ENCODE assay signal across 10 mouse cellular contexts in genomic region chr7:115866698-115867500, GRCm38 (mm10).
DNase-seq lines count a peak whose midpoint lies in the region; ATAC-seq lines count a peak whose summit lies in the region.
"Had no signal": no experiment of that assay in that cellular context is flagged by ENCODE, and none has a peak within 500 bp of the region (broad histone marks: within the 10 kb centered on the region; RNA-seq: fewer than 3 reads in every experiment).

No protein-coding gene starts in this region.

- H3K27ac ChIP-seq in hindbrain, embryonic 10.5 days = peak overlapping the region; percentile 71
- H3K27ac ChIP-seq in hindbrain, embryonic 16.5 days (ENCODE audit: low read depth, low read length) = no peak overlapping the region
- peak overlapping the region; percentile 61 for H3K27ac ChIP-seq in embryonic facial prominence, embryonic 10.5 days (replicated peaks)
- peak overlapping the region; percentile 88 for H3K27ac ChIP-seq in intestine, embryonic 16.5 days (ENCODE audit: low read length)
- no peak overlapping the region; the same call in 1 of the 2 replicates for H3K27ac ChIP-seq in liver, embryonic 12.5 days
- H3K27ac ChIP-seq: hindbrain, embryonic 15.5 days; liver, embryonic 14.5 days had no signal

- H3K9me3 ChIP-seq in hindbrain, embryonic 10.5 days = no peaks in the 10 kb centered on the region
- H3K9me3 ChIP-seq in hindbrain, embryonic 16.5 days (ENCODE audit: control insufficient read depth, low read length) = no peaks in the 10 kb centered on the region
- no peaks in the 10 kb centered on the region for H3K9me3 ChIP-seq in embryonic facial prominence, embryonic 10.5 days
- H3K9me3 ChIP-seq in intestine, embryonic 16.5 days (ENCODE audit: control insufficient read depth, low read length) = no peaks in the 10 kb centered on the region
- no peaks in the 10 kb centered on the region for H3K9me3 ChIP-seq in liver, embryonic 12.5 days (replicated peaks)
- H3K9me3 ChIP-seq: hindbrain, embryonic 15.5 days had no signal

- no peak for ATAC-seq in hindbrain, embryonic 16.5 days
- ATAC-seq in intestine, embryonic 16.5 days = peak; percentile 78
- ATAC-seq in liver, embryonic 12.5 days = no peak

- no peaks in the 10 kb centered on the region for H3K36me3 ChIP-seq in hindbrain, embryonic 10.5 days
- H3K36me3 ChIP-seq in hindbrain, embryonic 16.5 days (ENCODE audit: control insufficient read depth, insufficient read depth, low read length) = no peaks in the 10 kb centered on the region
- H3K36me3 ChIP-seq in embryonic facial prominence, embryonic 10.5 days (replicated peaks) = no peaks in the 10 kb centered on the region
- no peaks in the 10 kb centered on the region for H3K36me3 ChIP-seq in intestine, embryonic 16.5 days (ENCODE audit: control insufficient read depth, insufficient read depth, low read length)
- H3K36me3 ChIP-seq in liver, embryonic 12.5 days = no peaks in the 10 kb centered on the region
- H3K36me3 ChIP-seq: hindbrain, embryonic 15.5 days had no signal

- no peak overlapping the region for H3K9ac ChIP-seq in hindbrain, embryonic 16.5 days (ENCODE audit: low read depth, low read length)
- H3K9ac ChIP-seq in intestine, embryonic 16.5 days (ENCODE audit: low read depth, low read length) = no peak overlapping the region
- 0 out of 2 replicates have a peak overlapping the region, but pooled peaks have one; percentile 19 for H3K9ac ChIP-seq in liver, embryonic 12.5 days
- H3K9ac ChIP-seq: hindbrain, embryonic 15.5 days; liver, embryonic 14.5 days had no signal

- 0 out of 2 replicates have a peak, but pooled peaks cover 4% of the 10 kb centered on the region for H3K27me3 ChIP-seq in hindbrain, embryonic 10.5 days (ENCODE audit: insufficient read depth, poor library complexity, severe bottlenecking)
- H3K27me3 ChIP-seq in hindbrain, embryonic 16.5 days (replicated peaks; ENCODE audit: control insufficient read depth, insufficient read depth, low read length) = no peaks in the 10 kb centered on the region
- no peaks in the 10 kb centered on the region for H3K27me3 ChIP-seq in embryonic facial prominence, embryonic 10.5 days (replicated peaks; ENCODE audit: low read depth, poor library complexity, severe bottlenecking)
- no peaks in the 10 kb centered on the region for H3K27me3 ChIP-seq in intestine, embryonic 16.5 days (replicated peaks; ENCODE audit: control insufficient read depth, insufficient read depth, low read length)
- no peaks in the 10 kb centered on the region for H3K27me3 ChIP-seq in liver, embryonic 12.5 days (replicated peaks)
- H3K27me3 ChIP-seq: hindbrain, embryonic 15.5 days had no signal

- no peak for DNase-seq in hindbrain, embryonic 10.5 days (ENCODE audit: low spot score)
- DNase-seq in embryonic facial prominence, embryonic 10.5 days (ENCODE audit: low spot score) = no peak
- no peak for DNase-seq in adrenal gland, adult 2 months
- DNase-seq in left cerebral cortex, adult 8-10 months (ENCODE audit: low spot score in 2 of 2) = no peak
- no peak for DNase-seq in right cerebral cortex, adult 2 months (ENCODE audit: low spot score in 2 of 2)

- no peak overlapping the region for H3K4me2 ChIP-seq in hindbrain, embryonic 16.5 days (ENCODE audit: low read length)
- H3K4me2 ChIP-seq in intestine, embryonic 16.5 days (ENCODE audit: low read depth, low read length) = peak overlapping the region; percentile 35; the same call in 1 of the 2 replicates
- H3K4me2 ChIP-seq in liver, embryonic 12.5 days = peak overlapping the region; percentile 31

- 34% methylated on average over 9 of the region's 9 CpGs for WGBS in hindbrain, embryonic 10.5 days
- WGBS in hindbrain, embryonic 16.5 days = 16% methylated on average over 9 of the region's 9 CpGs
- 25% methylated on average over 9 of the region's 9 CpGs for WGBS in embryonic facial prominence, embryonic 10.5 days
- WGBS in intestine, embryonic 16.5 days = 28% methylated on average over 9 of the region's 9 CpGs
- WGBS in liver, embryonic 12.5 days (ENCODE audit: insufficient replicate concordance) = 48% methylated on average over 9 of the region's 9 CpGs

- H3K4me3 ChIP-seq in hindbrain, embryonic 10.5 days = peak overlapping the region; percentile 13; the same call in 1 of the 2 replicates
- H3K4me3 ChIP-seq in hindbrain, embryonic 16.5 days (ENCODE audit: low read length) = no peak overlapping the region
- H3K4me3 ChIP-seq in embryonic facial prominence, embryonic 10.5 days = no peak overlapping the region
- no peak overlapping the region for H3K4me3 ChIP-seq in intestine, embryonic 16.5 days (ENCODE audit: low read length)
- no peak overlapping the region for H3K4me3 ChIP-seq in liver, embryonic 12.5 days
- H3K4me3 ChIP-seq: hindbrain, embryonic 15.5 days had no signal

- peaks cover 49% of the 10 kb centered on the region for H3K4me1 ChIP-seq in hindbrain, embryonic 10.5 days (replicated peaks)
- peaks cover 20% of the 10 kb centered on the region for H3K4me1 ChIP-seq in hindbrain, embryonic 16.5 days (ENCODE audit: control insufficient read depth, insufficient read depth, low read depth, low read length)
- H3K4me1 ChIP-seq in embryonic facial prominence, embryonic 10.5 days = peaks cover 38% of the 10 kb centered on the region
- peaks cover 18% of the 10 kb centered on the region for H3K4me1 ChIP-seq in intestine, embryonic 16.5 days (ENCODE audit: control insufficient read depth, insufficient read depth, low read length)
- peaks cover 35% of the 10 kb centered on the region for H3K4me1 ChIP-seq in liver, embryonic 12.5 days

Comparison
In these comparisons a context has a peak if more than half of its experiments do, and no peak if none do; other contexts are left out.
1. H3K27ac ChIP-seq: peak in hindbrain, embryonic 10.5 days (single experiment), embryonic facial prominence, embryonic 10.5 days (single experiment) and intestine, embryonic 16.5 days (single experiment); none in hindbrain, embryonic 16.5 days (single experiment) and liver, embryonic 12.5 days (single experiment).